Mouse (Mus musculus) retina, embryonic 14.5 days (tissue): Measurements from ENCODE around the gene Prdm9.
"Not testable (repeated sequence)": the region's sequence is repeated elsewhere in the genome, so short reads cannot be mapped to it uniquely, and the experiment has no call there.

Experiments
- DNase-seq: peaks from one replicate; pipeline ENCODE4 v3.0.0-alpha.2; 2015; ENCODE audit warnings: low spot score

Gene Prdm9

DNA sequence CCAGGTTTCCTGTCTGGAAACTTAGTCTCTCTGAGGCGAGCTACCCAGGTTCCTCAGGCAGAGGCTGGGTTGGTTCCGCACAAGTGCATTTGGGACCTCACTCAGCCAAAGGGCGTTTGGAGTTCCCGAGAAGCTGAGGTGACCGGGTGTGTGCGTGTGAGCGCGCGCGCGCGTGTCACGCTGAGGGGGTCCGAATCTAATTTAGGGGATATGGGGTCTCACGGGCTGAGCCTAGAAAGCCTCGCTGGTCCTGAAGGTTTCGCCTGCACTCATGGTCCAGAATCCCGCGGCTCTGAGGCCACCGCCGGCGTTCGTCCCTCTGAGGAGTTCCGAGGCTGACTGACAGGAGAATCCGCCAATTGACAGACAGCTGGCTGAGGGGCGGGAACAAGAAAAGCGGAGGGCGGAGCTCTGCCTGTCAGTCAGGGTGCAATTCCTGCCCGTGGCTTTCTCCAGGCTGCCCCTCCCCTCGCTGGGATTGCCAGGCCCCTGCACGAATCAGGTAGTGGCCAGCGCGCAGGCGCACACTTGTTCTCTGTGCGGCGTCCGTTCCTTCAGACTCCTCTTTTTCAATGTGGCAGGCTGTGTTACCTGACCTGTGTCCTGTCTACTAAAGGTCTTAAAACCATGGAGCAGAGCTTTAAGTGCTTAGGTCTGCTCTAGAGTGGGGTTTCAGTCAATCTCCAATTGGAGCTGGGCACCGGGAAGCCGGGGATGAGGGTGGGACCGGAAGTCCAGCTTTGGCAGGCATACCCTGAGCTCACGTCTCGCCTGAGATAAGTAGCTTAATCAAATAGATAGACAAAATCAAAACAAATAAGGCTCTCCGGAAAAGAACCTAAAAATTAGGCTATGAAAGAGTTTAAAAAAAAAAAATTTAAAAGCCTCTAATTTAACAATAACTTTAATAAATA is at the start of gene Prdm9:
Gene Prdm9 (minus strand): TSS at position 341 of the 914 bp plus-strand sequence.
- DNase-seq, result peak; percentile 100

DNA sequence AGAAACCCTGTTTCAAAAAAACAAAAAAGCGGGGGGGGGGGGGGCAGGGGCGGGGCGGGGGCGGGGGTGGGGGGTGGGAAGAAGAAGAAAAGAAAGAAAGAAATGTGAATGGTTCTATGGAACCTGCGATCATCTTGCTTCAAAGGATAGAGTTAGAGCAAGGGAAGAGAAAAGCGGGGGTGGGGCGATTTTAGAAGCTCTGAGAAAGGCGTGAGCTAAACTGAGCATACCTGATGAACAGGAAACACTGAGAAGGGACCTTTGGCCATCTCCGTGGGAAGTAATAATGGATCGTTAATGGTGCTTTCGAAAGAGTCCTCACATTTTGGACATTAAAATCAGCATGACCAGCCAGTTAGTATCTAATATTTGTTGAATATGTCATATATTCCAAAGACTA is 35.3 kb upstream of the Prdm9 start:
- no peak for DNase-seq

DNA sequence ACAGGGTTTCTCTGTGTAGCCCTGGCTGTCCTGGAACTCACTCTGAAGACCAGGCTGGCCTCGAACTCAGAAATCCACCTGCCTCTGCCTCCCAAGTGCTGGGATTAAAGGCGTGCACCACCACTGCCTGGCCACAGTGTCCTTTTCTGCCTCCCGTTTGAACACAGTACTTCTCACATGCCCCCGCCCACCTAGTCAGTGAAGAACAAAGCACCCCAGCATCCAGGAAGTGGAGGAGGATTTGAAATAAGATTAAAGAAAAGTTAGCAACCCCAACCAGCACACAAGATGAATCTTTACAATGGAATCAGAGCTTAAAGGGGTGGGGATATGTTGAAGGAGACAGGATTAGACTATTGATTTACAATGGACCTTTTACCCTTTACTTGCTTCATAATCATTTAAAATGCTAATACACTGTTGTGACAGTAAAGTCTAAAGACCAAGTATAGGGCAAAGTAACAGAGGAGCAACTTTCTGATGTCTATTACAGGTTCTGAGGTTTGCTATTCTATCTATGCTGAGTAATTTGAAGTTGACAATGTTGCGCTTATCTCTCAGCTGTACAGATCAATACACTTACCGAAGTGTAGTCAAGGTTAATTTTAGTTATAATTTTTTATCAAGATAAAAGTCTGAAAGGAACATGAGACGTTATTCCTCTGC is 27.2 kb upstream of the Prdm9 start:
- DNase-seq, result no peak

DNA sequence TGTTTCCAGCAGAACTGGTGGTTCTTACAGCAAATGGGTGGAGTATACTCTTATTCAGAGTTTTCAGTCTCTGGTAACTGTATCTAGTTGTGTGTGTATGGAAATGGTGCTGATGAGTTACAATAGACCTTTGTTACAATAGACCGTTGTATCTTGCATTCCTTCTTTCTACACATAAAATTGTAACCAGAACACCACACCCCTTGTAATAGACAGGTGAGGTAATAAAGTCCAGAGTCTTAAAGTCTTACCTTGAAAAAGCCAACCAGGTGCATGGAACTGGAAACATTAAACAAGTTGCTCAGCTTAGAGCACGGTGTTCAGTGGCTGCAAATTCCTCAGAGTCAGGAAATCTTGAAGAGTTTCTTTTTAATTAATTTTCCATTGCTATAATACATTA is 24.0 kb upstream of the Prdm9 start:
- DNase-seq, result no peak

DNA sequence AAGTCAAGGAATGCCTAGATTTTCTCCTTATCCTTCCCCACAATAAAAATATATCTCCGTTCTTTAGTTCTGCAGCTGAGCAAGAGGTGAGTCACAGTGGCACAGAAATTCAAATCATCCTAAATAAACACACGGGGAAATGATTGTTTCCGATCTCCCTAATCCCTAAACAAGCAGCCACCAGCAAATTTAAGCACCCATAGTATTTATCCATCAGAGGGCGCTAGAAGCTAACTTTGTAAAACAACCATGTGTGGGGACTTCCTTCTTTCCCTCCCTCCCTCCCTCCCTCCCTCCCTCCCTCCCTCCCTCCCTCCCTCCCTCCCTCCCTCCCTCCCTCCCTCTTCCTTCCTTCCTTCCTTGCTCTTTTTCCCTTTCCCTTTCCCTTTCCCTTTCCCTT is 21.5 kb upstream of the Prdm9 start:
- DNase-seq, result peak; percentile 68

DNA sequence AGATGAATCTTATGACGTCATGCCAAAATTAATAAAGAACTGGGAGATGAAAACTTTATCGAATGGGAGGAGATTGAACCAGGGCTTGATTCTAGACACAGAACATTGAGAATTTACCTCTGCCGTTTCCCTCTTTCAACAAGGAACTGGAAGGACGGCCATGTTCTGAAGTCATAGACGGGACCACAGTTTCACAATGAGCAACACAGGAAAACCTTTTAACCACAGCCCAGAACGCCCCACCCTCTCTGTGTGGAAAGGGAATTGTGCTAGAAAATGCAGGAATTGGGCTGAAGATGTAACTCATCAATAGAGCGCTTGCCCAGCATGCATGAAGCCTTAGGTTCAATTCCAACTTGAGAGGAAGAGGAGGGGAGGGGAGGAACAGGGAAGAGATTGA is 18.9 kb upstream of the Prdm9 start:
- no peak for DNase-seq

DNA sequence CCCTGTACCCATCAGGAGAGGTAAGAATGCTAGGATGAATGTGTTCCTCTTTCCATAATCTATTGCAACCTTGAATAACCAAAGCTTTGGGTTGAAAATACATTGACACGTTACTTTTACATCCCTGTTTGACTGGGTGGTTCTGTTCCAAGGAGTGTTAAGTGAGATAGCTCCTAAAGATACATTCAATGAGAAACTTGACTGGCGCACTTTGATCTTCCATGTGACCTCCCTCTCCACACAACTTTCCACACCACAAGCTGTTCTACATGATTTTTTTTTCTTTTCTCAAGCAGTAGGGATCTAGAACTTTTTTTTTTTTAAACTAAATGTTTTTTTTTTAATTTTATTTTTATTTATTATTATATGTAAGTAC is 15.9 kb upstream of the Prdm9 start:
- DNase-seq, result no peak

DNA sequence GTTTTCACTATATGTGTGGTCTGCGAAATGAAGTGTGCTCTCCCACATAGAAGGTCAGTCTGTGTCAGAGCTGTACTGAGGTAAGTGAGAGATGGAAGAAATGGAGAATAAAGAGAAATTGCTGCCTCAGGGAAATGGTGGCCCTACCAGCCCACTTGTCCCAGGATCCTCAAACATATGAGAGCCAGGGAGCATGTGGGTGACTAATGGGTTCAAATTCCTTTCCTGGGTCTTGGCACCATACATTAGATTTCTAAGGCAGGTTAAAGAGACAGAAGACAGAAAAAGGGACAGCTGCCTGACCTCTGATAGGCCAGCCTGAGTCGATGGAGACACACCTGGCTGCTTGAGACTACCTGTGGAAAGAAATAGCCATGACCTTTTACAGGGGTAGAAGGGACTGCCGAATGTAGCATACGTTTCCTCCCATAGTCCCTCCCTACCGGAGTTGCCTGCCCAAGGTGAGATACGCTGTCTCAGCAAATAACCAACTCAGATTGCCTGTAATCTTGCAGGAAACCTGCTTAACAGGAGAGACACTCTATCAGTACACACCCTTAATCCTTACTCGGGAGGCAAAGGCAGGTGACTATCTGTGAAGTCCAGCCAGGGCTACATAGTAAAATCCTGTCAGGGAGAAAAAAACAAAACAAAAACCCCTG is 15.4 kb upstream of the Prdm9 start:
- DNase-seq, result no peak

DNA sequence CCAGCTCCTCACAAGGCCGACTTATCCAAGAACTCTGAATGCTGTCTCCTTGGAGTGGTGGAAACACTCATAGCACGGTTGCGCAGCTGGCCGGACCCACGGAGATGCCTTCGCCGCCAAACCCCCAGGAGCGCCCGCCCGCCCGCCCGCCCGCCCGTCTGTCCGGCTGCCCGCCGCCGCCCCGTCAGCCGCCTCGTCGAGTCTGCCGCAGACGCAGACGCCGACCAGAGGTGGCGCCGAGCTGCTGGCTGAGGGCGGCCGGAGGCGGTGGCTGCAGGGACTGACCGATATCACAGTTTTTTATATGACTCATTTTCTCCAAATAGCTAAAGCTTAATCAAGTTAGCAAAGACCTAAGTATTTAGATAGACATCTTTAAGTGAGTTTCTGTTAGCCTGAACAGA is 13.1 kb upstream of the Prdm9 start:
- DNase-seq, result peak; percentile 59

DNA sequence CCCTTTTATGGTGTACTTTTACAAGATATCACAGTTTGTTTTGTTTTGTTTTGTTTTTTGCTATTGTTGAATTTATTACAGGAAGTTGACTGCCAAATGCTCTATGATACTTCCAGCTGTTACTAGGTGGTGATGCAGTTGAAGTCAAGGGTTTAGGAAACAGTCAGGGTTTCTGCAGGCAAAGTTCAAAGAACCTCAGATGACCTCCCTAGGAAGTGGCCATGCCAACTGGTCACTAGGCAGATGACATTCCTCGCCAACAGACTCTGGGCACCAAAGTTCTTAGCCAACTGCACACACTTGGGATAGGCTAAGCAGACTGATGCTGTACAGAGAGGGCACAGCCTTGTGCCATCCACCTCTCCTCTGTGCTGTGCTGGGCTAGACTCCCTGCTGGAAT is 10.9 kb upstream of the Prdm9 start:
- DNase-seq, result no peak

DNA sequence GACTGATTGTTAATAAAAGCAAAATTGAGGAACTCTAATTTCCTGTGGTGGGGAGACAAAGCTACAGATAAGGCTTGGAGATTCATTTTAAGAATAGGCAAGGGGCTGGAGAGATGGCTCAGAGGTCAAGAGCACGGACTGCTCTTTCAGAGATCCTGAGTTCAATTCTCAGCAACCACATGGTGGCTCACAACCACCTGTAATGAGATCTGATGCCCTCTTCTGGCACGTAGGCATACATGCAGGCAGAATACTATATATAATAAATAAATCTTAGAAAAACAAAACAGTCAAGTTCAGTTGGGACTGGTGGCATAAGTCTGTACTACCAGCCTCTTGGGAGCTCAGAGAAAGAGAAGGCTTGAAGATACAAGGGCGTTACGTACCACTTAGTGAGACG is 2.8 kb upstream of the Prdm9 start:
- DNase-seq, result no peak

DNA sequence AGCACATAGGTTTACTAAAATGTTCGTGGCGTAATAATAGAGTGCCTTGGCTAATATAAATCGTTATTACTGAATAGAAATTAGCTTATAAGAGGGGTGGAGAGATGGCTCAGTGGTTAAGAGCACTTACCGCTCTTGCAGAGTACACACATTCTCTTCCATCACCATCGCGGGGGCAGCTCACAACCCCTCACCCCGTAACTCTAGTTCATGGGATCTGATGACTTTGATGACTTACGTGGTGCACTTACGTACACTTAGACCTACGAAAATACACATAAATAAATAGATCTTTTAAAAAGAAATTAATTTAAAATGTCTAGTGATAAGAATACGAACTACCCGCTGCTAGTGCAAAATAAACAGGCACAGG is 760 bp upstream of the Prdm9 start:
- no peak for DNase-seq

DNA sequence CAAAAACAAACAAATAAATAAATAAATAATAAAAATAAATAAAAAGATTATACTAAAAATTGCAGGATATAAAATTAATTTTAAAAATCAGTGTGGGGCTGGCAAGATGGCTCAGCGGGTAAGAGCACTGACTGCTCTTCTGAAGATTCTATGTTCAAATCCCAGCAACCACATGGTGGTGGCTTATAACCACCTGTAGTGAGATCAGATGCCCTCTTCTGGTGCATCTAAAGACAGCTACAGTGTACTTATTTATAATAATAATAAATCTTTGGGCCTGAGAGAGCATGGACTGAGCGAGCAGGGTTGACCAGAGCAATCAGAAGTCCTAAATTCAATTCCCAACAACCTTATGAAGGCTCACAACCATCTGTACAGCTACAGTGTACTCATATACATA is 4.2 kb downstream of the Prdm9 start:
- DNase-seq, result no peak

DNA sequence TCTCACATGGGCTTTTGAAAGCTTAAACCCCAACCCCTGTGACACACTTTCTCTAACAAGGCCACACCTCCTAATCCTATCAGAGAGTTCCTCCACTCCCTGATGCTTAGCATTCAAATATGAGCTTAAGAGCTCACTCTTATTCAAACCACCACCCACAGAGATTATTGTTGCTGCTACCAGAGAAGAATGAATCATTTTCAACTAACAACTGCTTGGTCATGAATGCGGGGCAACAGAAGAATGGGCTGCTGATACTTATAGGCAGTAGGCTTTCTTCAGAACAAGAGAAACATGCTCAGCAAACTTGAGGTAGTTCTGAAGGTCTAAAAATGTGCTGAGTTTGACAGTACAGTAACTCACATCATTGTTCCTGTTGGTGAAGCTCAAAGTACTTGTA is 14.4 kb downstream of the Prdm9 start:
- DNase-seq, result no peak

DNA sequence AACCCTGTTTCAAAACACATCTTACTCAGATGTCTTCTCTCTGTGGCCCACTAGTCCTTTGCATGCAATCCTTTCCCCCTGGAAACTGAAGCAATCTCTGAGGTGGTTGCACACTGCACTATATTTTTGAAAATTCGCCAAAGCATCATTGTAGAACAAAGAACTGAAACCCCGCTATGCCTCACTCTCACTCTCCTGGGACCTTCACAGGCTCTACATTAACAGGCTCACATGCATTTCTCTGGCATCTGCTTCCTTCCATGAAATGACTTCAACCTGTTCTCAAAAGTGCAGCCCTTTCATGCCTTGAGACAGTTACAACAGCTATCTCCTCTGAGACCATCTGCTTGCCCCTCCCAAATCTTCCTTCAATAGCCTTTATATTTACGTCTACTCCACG is 17.7 kb downstream of the Prdm9 start:
- no peak for DNase-seq

DNA sequence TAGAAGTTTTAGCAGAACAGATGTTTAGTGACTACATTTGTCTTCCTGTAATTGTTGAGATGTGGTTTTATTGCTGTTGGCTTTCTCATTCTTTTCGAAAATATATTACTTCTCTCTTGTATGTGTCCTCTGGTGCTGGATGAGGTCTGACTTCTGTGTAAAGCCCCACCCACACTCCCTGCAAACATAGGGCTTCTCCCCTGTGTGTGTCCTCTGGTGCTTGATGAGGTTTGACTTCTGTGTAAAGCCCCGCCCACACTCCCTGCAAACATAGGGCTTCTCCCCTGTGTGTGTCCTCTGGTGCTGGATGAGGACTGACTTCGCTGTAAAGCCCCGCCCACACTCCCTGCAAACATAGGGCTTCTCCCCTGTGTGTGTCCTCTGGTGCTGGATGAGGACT is 20.3 kb downstream of the Prdm9 start:
- not testable (repeated sequence) for DNase-seq

DNA sequence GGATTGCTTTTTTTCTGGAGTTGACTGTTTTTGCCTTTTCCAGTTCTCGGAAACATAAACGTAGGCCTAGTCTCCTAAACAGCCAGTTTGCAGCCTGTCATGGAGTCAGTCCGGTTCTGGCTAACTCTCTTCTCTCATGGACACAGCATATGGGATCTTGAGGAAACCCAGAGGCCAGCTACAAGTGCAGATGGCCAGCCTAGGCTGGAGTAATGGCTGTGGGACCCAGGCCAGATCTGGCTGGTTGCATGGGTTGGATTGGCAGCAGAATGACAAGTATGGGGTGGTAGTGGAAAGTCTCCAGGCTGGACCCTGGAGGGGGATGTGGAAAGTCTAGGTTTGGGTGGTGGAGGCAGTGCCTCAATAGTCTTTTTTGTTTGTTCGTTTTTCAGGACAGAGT is 23.8 kb downstream of the Prdm9 start:
- DNase-seq, result no peak

DNA sequence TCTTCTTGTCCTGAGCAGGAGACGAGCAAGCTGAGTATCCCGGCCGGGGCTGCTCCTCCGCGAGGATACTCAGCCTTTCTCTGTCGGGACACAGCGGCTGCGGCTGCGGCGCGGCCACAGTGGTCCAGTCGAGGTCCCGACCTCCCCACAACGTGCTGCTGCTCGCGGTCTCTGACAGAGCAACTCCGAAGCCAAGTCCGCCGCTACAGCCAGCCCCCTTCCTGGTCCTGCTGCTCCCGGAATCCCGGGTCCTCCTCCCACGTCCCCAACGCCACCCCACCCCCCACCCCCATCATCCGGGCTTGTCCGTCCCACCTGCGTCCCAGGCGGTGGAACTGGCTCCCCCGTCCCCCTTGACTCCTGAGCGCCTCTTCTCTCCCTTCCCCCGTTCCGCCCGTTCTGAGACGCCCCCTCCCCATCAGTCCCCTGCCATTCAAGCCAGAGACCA is 27.7 kb downstream of the Prdm9 start:
- DNase-seq, result peak; percentile 47

DNA sequence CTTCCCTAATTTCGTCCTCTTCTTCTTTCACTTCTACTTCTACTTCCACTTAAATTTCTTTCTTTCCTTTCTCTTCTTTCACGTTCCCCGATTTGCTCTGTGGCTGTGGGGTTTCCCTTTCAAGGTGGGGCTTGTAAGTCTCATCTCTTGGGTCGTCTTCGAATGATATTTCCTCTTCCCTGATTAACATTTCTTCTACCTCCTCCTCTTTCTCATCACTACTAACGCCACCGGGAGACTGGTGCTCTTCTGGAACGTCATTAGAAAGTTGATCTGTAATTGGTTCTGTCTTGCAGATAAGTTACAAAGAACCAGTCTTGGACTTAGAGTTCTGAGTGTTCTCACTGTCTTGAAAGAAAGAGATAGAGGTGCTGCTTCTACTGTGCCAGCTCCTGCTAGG is 28.2 kb downstream of the Prdm9 start:
- DNase-seq, result no peak

DNA sequence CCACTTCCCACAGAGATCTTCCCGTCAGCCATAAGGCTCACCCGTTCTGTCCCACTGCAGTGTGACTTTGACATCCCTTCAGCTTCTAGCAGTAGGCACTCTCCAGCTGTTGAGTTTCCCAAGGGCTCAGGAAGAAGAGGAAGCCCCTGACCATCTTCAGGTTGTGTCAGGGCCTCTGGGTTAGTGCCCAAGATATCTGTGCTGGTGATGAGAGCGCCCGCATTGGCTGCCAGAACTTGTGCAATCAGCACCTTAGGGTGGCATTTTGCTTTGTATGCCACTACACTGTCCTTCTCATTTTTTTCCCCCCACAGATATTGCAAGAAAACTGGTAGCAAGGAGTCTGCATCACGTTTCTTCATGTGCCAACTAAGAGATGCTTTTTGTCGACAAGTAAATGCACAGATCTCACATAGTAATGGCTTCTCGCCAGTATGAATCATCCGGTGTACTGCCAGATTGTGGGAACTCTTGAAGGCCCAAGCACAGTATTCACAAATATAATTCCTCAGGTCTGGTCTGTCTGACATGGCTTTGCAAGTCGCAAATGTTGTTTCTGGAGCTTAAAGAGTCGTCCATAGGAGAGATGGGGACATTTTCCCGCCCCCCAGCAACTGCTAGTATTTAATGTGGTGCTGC is 28.9 kb downstream of the Prdm9 start:
- DNase-seq, result no peak

DNA sequence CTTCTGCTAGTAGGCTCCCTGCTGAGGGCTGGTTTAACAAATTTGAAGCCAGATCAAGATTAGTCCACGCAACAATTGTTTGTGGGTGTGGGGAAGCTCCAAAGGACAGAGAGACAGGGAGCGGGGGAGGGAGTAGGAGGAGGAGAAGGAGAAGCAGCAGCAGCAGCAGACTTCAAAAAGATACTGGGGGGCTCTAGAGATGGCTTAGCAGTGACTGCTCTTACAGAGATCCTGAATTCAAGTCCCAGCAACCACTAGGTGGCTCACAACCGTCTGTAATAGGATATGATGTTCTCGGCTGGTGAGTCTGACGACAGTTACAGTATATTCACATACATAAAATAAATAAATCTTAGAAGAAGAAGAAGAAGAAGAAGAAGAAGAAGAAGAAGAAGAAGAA is 34.0 kb downstream of the Prdm9 start:
- DNase-seq, result peak; percentile 65

DNA sequence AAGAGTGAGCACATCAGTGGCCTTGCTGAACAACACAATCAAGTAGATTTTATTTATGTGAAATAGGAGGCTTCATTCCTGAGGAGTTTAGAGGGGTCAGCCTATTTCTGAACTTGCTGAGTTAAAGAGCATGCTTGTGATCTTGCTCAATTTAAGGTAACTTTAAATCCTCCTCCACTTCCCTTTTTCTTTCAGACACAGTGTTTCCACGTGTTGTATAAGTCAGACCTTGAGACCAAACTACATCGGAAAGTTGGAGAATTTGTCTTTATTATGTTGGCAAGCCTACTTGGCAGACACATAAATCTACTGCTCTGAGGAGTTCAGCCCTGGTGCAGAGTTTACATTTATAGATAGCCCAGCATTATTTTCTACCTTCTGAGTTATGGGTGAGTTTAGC is 35.3 kb downstream of the Prdm9 start:
- DNase-seq, result no peak

DNA sequence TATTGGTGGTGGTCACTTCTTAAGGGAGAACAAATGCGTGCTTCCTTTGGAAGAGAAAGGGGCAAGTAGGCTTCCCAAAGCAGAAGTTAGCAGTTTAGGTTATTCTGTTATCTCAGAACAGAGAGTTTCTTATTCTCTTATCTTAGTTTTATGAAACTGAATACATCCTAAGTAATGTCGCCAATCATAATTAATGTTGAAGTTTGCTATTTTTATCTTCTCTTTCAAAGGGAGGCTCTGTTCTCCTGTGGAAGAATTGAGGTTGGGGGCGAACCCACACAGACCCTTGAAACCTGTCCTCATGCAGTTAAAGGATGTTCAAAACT is 36.4 kb downstream of the Prdm9 start:
- DNase-seq, result no peak
